Mouse (Mus musculus): ENCODE results near the gene Ncstn. TPM values are rescaled to one million over a fixed set of nuclear protein-coding genes. Genes with fewer than 3 reads are reported as not detected.

Gene Ncstn
- polyA plus RNA-seq (2015; fragmentation: Nextera tagmentation; extraction: Ambion mirVana): 123 and 124 TPM in 2 replicates

DNA sequence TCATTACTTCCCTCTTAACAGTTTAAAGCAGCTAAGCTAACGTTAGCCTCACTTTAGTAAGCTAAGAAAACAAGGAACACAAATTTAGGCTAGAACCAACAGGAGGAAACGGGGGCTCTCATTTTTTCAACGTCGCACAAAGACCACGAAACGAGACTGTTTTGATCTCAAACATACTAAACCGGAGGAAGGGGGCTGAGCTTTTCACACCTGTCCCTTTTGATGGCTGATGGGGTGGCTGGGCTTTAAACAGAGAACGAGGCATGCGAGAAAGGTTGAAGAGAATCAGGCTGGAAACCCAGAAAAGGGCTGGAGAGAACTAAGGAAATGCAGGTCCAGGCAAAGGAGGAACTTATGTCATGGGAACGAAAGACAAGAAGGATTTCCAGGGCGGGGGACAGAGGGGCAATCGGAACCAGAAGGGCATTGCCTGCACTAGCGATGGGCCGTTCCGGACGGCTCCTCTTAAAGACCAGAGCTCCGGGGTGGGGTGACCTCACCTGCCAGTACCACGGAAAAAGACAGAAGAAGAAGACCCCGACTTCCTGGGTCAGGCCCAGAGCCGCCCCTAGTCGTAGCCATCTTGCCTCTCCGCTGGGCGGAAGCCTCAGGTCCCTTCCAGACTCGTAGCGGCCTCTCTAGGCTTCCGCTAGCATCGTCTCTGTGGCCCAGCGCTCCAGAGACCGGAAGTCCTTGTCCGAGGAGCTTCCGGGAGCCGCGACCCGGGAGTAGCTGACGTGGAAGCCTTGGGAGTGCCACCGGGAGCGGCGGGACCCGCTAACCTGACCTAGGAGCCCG is at the start of gene Ncstn, which contains the start of gene Copa:
Gene Ncstn (minus strand): TSS at position 695 of the 798 bp plus-strand sequence.
Gene Copa (plus strand): TSS at position 429 of the 798 bp plus-strand sequence.
- H3K36me3 ChIP-seq: peaks cover 28% of the 10 kb centered on the region
- peak within 1 kb of the TSS; percentile 90 for H3K4me3 ChIP-seq
- peak within 1 kb of the TSS; percentile 87 for H3K27ac ChIP-seq (replicated peaks)
- WGBS: under 1% methylated on average over 40 of the region's 40 CpGs
- peak within 1 kb of the TSS; percentile 90 for H3K4me2 ChIP-seq
- peak; percentile 98 for ATAC-seq (ENCODE audit: low read depth)
- H3K4me1 ChIP-seq (replicated peaks): peaks cover 33% of the 10 kb centered on the region
- peak within 1 kb of the TSS; percentile 93 for H3K9ac ChIP-seq
- no peaks in the 10 kb centered on the region for H3K27me3 ChIP-seq
- H3K9me3 ChIP-seq: no peaks in the 10 kb centered on the region

DNA sequence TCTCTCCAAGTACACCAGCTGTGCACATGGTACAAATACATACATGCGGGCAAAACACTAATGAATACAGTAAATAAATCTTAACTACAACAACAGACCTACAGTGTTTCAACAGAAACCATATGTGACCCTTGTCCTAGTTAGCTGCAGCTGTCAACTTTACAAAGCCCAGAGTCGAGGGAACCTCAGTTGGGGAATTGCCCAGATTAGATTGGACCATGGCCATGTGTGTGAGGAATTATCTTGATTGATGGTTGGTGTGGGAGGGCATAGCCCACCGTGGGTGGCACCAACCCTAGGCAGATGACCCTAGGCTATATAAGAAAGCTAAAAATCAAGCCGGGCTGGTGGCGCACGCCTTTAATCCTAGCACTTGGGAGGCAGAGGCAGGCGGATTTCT is 49.7 kb upstream of the Ncstn start:
- no peaks in the 10 kb centered on the region for H3K27me3 ChIP-seq
- 84% methylated on average over 7 of the region's 7 CpGs for WGBS
- ATAC-seq (ENCODE audit: low read depth): no peak
- H3K4me3 ChIP-seq: no peak overlapping the region
- no peak overlapping the region for H3K9ac ChIP-seq
- H3K4me2 ChIP-seq: no peak overlapping the region
- no peak overlapping the region for H3K27ac ChIP-seq (replicated peaks)
- peaks cover 77% of the 10 kb centered on the region for H3K36me3 ChIP-seq
- H3K9me3 ChIP-seq: no peaks in the 10 kb centered on the region
- peaks cover 12% of the 10 kb centered on the region for H3K4me1 ChIP-seq (replicated peaks)

- H3K9ac ChIP-seq: no peak overlapping the region
- no peak overlapping the region for H3K4me2 ChIP-seq
- H3K27me3 ChIP-seq: no peaks in the 10 kb centered on the region
- H3K9me3 ChIP-seq: no peaks in the 10 kb centered on the region
- H3K27ac ChIP-seq (replicated peaks): no peak overlapping the region
- H3K4me1 ChIP-seq (replicated peaks): peaks cover 22% of the 10 kb centered on the region
- ATAC-seq (ENCODE audit: low read depth): no peak
- H3K4me3 ChIP-seq: no peak overlapping the region
- WGBS: 89% methylated on average over 5 of the region's 5 CpGs
- H3K36me3 ChIP-seq: peaks cover 63% of the 10 kb centered on the region
These were observed 47.2 kb upstream of the Ncstn start for GRCm38 (mm10) chr1:172129780-172130179.

DNA sequence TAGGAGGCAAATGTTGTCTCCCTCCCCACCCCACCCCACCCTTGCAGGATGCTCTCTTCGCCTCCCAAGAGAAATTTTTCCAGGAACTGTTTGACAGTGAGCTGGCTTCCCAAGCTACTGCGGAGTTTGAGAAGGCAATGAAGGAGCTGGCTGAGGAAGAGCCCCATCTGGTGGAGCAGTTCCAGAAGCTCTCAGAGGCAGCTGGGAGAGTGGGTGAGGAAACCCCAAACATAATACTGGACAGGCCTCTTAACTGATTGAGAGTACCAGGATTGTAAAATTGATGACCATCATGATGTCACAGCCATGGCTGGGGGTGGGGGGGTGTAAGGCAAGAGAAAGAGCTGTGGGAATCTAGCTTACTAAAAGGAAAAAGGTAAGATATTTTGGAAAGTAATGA is 46.5 kb upstream of the Ncstn start:
- no peaks in the 10 kb centered on the region for H3K27me3 ChIP-seq
- ATAC-seq (ENCODE audit: low read depth): no peak
- H3K4me3 ChIP-seq: no peak overlapping the region
- no peak overlapping the region for H3K4me2 ChIP-seq
- H3K36me3 ChIP-seq: peaks cover 56% of the 10 kb centered on the region
- 71% methylated on average over 2 of the region's 2 CpGs for WGBS
- H3K27ac ChIP-seq (replicated peaks): no peak overlapping the region
- H3K9ac ChIP-seq: no peak overlapping the region
- H3K9me3 ChIP-seq: no peaks in the 10 kb centered on the region
- H3K4me1 ChIP-seq (replicated peaks): peaks cover 22% of the 10 kb centered on the region

GRCm38 (mm10) chr1:172128563-172128962 is 46.0 kb upstream of the Ncstn start:
- Histone ChIP-seq H3K4me1 (replicated peaks) (peaks cover 22% of the 10 kb centered on the region), H3K4me3 (no peak overlapping the region), H3K36me3 (peaks cover 55% of the 10 kb centered on the region), H3K9ac (0 out of 2 replicates have a peak overlapping the region, but pooled peaks have one; percentile 8), H3K4me2 (no peak overlapping the region), H3K9me3 (no peaks in the 10 kb centered on the region), H3K27me3 (no peaks in the 10 kb centered on the region), H3K27ac (replicated peaks) (no peak overlapping the region)
- no peak for ATAC-seq (ENCODE audit: low read depth)
- 90% methylated on average over 15 of the region's 15 CpGs for WGBS

DNA sequence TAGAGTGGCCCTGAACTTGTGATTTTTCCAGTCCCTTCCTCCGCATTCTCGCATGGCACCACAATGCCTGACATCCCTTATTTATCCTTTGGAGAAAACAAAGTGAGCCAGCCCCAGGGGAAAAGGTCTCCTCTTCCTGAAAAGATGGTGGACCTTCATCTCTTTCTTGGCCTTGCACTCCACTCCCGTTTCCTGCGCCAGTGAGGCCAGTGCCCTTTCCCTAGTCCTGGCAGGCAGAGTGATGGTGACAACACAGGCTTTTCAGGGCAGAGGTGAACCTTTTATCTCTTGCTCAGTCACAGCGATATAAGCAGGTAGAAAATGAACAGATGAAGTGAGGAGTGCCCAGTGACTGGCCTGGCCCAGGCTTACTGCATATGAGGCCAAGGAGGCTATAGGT is 44.9 kb upstream of the Ncstn start:
- Histone ChIP-seq H3K27me3 (no peaks in the 10 kb centered on the region), H3K4me3 (peak overlapping the region; percentile 73), H3K36me3 (peaks cover 55% of the 10 kb centered on the region), H3K27ac (replicated peaks) (no peak overlapping the region), H3K9me3 (no peaks in the 10 kb centered on the region), H3K9ac (peak overlapping the region; percentile 91), H3K4me2 (peak overlapping the region; percentile 61), H3K4me1 (replicated peaks) (peaks cover 22% of the 10 kb centered on the region)
- WGBS: 43% methylated on average over 5 of the region's 5 CpGs
- ATAC-seq (ENCODE audit: low read depth): no peak

GRCm38 (mm10) chr1:172126376-172127347 is 44.1 kb upstream of the Ncstn start, which contains the start of gene Pex19:
Gene Pex19 (plus strand): TSS chr1:172126755.
- Histone ChIP-seq H3K4me1 (replicated peaks) (peaks cover 22% of the 10 kb centered on the region), H3K4me3 (peak within 1 kb of the TSS; percentile 73), H3K27ac (replicated peaks) (peak within 1 kb of the TSS; percentile 67; the same call in 1 of the 2 replicates), H3K36me3 (peaks cover 55% of the 10 kb centered on the region), H3K9me3 (no peaks in the 10 kb centered on the region), H3K9ac (peak within 1 kb of the TSS; percentile 91), H3K4me2 (peak within 1 kb of the TSS; percentile 62), H3K27me3 (no peaks in the 10 kb centered on the region)
- ATAC-seq (ENCODE audit: low read depth): peak; percentile 99
- 1% methylated on average over 42 of the region's 42 CpGs for WGBS

DNA sequence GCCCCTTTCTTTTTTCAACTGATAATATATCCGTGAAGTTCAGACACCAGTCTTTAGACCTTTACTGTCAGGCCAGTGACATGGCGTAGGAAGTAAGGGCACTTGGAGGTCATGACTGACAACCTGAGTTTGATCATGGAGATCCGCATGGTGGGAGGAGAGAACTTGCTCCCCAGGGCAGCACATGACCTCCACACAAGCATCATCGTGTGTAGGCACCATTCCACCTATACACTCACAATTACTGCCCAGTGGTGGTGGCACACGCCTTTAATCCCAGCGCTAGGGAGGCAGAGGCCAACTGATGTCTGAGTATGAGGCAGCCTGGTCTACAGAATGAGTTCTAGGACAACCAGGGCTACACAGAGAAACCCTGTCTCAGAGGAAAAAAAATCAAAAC is 42.0 kb upstream of the Ncstn start:
- peaks cover 55% of the 10 kb centered on the region for H3K36me3 ChIP-seq
- no peaks in the 10 kb centered on the region for H3K9me3 ChIP-seq
- no peaks in the 10 kb centered on the region for H3K27me3 ChIP-seq
- no peak for ATAC-seq (ENCODE audit: low read depth)
- H3K4me2 ChIP-seq: no peak overlapping the region
- H3K4me1 ChIP-seq (replicated peaks): peaks cover 22% of the 10 kb centered on the region
- H3K27ac ChIP-seq (replicated peaks): no peak overlapping the region
- H3K9ac ChIP-seq: no peak overlapping the region
- 84% methylated on average over 6 of the region's 6 CpGs for WGBS
- H3K4me3 ChIP-seq: no peak overlapping the region

DNA sequence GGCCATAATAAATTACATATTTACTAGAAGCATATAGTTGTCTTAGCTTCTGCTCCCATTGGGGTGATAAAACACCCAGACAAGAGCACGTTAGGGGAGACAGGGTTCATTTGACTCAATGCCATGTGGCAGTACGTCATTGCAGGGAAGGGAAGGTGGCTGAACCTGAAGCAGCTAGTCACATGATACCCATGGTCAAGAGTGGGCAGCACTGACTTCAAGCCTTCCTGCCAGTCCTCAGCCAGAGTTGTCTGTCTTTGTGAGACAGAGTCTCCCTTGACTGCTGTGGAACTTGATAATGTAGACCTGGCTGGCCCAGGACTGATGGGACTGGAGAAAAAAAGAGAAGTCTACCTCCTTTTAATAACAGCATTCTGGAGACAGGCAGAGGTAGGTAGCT is 40.1 kb upstream of the Ncstn start:
- no peak overlapping the region for H3K4me2 ChIP-seq
- H3K27ac ChIP-seq (replicated peaks): no peak overlapping the region
- WGBS: 82% methylated on average over 2 of the region's 2 CpGs
- H3K36me3 ChIP-seq: peaks cover 63% of the 10 kb centered on the region
- no peak overlapping the region for H3K9ac ChIP-seq
- H3K4me1 ChIP-seq (replicated peaks): peaks cover 13% of the 10 kb centered on the region
- no peaks in the 10 kb centered on the region for H3K9me3 ChIP-seq
- H3K4me3 ChIP-seq: no peak overlapping the region
- no peak for ATAC-seq (ENCODE audit: low read depth)
- H3K27me3 ChIP-seq: no peaks in the 10 kb centered on the region

- Histone ChIP-seq H3K4me3 (no peak overlapping the region), H3K4me1 (replicated peaks) (no peaks in the 10 kb centered on the region), H3K9ac (no peak overlapping the region), H3K4me2 (no peak overlapping the region), H3K36me3 (peaks cover 93% of the 10 kb centered on the region), H3K27ac (replicated peaks) (no peak overlapping the region), H3K27me3 (no peaks in the 10 kb centered on the region), H3K9me3 (no peaks in the 10 kb centered on the region)
- no peak for ATAC-seq (ENCODE audit: low read depth)
- WGBS: 51% methylated on average over 3 of the region's 3 CpGs
These were observed 37.1 kb upstream of the Ncstn start for GRCm38 (mm10) chr1:172119720-172120119.

DNA sequence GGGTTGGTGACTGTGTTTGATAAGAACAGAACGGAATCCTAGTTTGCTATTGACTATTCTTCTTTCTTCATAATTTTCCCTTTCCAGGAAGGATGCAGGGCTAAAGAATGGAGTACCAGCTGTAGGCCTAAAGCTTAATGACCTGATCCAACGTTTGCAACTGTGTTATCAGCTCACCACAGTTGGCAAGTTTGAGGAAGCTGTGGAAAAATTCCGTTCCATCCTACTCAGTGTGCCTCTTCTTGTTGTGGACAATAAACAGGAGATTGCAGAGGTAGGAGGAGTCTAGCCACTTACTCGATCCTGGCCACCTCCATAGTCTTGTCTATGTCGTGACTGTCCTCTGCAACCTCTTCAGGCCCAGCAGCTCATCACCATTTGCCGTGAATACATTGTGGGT is 36.5 kb upstream of the Ncstn start:
- Histone ChIP-seq H3K9me3 (no peaks in the 10 kb centered on the region), H3K27ac (replicated peaks) (no peak overlapping the region), H3K36me3 (peaks cover 99% of the 10 kb centered on the region), H3K4me1 (replicated peaks) (no peaks in the 10 kb centered on the region), H3K4me3 (no peak overlapping the region), H3K4me2 (no peak overlapping the region), H3K9ac (no peak overlapping the region), H3K27me3 (no peaks in the 10 kb centered on the region)
- ATAC-seq (ENCODE audit: low read depth): no peak
- WGBS: 80% methylated on average over 6 of the region's 6 CpGs

- no peaks in the 10 kb centered on the region for H3K27me3 ChIP-seq
- 0 out of 2 replicates have a peak overlapping the region, but pooled peaks have one; percentile 8 for H3K9ac ChIP-seq
- no peak overlapping the region for H3K27ac ChIP-seq (replicated peaks)
- no peak for ATAC-seq (ENCODE audit: low read depth)
- WGBS: 93% methylated on average over 5 of the region's 5 CpGs
- peaks cover 98% of the 10 kb centered on the region for H3K36me3 ChIP-seq
- no peaks in the 10 kb centered on the region for H3K4me1 ChIP-seq (replicated peaks)
- H3K4me3 ChIP-seq: no peak overlapping the region
- H3K9me3 ChIP-seq: no peaks in the 10 kb centered on the region
- no peak overlapping the region for H3K4me2 ChIP-seq
These were observed 34.4 kb upstream of the Ncstn start for GRCm38 (mm10) chr1:172116948-172117347.
